Mouse (Mus musculus) cerebellum, postnatal 4 days (tissue): ENCODE data around the gene Asb4.

Source experiments
- DNase-seq, 2 experiments: peaks; one replicate each; pipeline ENCODE4 v3.0.0; 2022; ENCODE audit warnings: low spot score in 2 of 2, mixed read lengths in 1 of 2

Asb4 gene

DNA sequence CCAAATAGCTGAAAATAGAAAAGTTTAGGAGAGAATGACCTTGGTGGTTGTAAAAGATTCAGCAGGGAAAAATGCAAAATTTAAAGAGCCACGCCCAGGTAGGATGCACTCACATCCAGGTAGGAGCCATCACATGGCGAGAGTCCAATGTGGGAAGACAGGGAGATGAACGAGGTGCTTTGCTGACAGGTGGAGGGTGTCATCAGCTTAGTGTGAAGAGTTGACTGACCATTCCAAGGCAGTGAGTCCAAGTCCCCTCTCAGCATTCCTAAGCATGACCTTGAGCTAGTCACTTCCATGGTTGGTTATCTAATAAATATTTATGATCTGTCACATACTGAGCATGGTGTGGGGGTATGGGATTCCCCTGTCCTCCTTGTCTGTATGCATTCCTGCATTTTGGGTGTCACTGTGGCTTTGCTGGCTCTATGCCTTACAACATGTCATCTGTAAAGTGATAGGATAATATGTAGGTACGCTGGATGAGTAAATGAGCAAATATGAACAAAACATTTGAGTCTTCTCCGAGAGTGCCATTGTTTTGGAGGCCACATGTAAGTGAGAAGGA is 61.2 kb downstream of the Asb4 start:
- DNase-seq = no peak

DNA sequence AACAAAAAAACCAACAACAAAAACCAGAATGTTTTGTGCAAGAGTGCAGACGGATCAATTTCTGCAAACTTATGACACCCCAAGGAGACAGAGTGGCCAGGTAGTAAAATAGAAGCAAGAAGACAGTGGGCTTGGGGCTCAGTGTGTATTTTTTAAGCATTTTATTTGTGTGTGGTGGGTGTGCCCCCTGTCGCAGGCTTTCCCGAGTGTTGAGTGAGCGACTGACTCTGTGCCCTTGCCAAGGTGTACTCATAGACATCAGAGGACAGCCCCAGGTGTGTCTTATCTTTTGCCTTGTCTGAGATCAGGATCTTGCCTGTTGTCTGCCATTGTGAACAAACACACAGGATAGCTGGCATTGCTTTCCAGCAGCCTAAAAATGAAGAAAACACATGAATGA is 63.8 kb downstream of the Asb4 start:
- no peak for DNase-seq

DNA sequence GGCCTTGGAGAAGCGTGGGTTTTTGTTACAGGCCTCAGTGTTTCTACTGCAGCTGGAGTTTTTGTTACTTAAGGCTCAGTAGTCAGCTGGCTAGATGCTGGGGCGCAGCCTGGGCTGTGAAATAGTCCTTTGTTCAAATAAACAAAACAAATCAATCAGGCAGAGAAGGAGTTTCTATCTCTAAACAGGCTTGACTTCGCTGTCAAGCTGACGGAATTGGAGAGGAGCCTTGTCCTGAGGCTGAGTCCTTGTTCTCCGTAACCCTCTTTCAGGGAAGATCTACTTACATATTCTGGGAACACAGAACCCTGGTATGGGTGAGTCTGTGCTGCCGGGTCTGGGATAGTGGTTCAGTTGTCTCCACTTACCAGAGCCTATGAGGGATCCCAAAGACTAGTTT is 64.4 kb downstream of the Asb4 start:
- no peak for DNase-seq

DNA sequence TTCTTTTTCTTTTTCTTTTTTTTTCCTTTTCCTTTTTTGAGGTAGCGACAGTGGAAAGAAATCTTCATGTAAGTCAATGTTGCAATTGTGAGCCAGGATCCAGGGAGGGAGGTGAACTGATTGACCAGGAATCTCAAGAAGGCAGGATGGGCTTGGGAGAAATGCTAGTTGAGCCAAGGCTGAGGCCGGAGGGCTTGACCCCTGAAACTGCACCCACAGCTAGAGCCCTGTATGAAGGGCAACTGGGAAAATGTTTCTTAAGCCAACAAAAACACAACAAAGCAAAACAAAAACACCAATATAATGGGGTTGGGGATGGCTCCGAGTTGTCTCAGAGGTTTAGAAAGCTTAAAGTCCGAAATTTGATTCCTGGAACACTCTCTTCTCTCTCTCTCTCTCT is 65.2 kb downstream of the Asb4 start:
- no peak for DNase-seq

DNA sequence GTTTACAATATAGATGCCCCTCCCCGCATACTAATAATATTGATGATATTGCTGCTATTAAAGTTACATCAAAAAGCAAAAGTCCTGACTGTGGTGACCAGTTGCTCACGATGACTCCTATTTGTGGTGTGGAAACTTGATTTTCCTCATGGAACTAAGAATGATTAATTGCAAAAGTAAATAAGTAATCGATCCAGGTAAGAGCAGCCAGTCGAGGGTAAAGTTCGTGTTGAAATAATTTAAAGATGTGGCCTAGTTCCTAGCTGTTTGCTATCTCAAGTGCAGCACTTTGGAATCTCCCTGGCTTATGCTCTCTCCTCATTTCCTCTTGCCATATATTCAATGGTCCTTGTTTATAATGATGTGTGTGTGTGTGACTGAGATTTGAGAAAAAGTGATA is 66.7 kb downstream of the Asb4 start:
- DNase-seq = no peak

DNA sequence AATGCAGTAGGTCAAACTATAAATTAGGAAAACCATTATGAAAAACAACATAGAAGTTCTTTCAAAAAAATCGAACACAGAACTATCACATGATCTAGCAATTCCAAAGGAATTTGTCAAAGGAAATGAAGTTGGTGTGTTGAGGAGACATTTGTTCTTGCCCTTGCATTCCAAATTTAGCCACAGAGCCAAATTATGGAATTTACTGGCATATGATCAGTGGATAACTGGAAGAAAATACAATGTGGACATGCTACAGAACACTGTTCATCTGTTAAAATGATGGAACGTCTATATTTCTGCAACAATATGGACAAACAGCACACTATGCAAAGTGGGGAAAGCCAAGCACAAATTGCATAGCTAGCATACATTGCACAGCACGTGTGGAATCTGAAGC is 72.7 kb downstream of the Asb4 start:
- DNase-seq = no peak

DNA sequence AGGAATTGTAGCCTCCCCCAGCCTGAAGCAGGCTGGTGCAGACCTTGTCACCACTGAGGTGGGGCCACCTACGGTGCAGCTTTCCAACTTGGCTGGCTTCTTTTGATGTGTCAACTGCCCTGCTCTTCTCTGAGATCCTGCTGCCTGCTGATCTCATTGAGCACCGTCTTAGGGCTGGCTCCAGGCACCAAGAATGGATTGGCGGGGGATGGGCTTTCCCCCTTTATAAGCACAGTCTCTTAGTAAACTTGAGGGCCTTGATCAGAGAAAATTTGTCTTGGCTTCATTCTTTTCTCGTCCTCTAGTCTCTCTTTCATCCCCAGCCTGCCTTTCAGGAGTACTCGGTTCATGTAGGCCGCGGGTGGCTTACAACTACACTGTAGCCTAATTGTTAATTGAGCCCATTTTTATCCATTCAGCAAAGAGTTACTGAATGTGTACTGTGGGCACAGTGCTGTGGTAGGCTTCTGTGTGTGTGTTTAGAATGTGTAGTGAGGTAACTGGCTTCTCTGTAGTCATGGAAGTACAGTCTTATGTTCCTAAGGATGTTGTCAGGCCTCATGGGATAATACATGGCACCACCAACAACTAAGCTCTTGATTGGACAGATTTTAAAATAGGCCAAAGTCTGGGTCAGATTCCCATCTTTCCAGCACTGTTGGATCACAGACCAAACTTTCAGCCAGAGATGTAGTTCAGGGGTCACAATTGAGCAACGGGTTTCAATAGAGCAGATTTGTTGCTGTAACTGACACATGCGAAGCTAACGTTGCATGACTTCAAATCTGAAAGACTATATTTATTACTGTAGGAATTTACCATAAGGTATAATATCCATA is 87.5 kb downstream of the Asb4 start:
- DNase-seq = no peak

DNA sequence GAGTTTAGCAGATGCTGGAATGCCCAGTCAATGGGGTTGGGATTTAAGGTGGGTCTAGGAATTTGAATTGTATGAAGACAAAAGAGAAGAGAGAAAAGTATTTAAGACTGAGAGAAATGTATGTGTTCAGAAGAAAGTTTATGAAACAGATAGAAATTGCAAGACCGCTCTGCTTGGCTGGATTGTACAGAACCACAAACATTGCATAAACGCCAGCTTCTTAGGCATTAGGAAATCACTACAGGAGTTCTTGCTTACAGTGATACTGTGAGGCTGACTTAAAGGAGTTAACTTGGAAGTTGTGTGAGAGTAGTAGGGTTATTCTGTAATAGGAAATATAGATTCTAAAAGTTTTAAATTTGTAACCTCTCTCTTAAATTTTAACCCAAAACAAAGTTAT is 89.5 kb downstream of the Asb4 start:
- DNase-seq = no peak

DNA sequence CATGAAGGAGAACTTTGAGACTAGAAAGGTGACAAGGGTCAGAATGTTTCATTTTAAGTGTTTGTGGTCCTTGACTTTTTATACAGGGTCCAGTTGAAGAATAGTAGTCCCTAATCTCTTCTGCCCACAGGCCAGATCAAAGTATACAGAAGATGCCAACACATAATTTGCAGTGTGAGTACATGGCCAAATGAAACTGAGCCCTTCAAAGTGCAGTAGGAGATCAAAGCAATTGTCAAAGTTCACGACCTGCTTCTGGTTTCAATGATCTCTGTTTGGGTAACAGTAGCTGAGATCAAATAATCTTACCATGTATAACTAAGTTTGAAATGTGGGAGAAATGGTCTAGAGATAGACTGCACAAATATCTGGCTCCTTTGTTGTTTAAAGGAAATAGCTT is 90.8 kb downstream of the Asb4 start:
- DNase-seq = no peak

DNA sequence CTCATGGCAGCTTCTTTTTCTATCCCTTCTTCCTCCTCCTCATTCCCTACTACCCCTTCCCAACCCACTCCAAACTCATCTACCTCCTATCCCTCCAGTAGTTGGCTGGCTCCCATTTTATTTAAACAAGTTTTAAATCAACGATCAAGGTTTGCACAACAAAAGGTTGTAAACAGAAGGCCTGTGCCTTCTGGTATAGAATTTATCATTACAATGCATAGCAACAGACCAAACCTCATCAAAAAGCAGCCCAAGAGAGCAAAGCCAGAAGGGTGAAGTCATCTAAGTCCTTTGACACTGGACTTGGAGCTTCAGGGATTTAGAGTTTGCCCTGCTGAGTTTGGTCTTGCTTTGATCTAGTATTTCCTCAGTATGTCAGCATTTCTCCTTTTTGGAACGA is 97.9 kb downstream of the Asb4 start:
- no peak for DNase-seq

DNA sequence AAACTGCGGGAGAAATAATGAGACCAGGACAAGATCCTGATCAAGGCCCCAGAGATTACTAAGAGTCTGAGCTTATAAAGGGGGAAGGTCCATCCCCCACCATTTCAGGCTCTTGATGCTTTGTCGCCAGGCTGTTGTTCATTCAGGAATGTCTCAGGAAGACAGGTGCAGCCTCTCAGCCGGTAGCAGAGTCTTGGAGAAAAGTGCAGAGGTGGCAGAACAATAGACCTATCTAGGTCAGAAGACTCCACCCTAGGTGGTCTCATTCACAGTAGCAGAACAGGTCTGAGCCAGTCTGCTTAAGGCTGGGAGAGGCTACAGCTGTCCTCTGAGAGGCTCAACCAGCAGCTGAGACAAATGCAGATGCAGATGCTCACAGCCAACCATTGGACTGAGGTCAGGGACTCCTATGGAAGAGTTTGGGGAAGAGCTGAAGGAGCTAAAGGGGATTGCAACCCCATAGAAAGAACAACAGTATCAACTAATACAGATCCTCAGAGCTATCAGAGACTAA is 99.1 kb downstream of the Asb4 start:
- no peak for DNase-seq
